Mouse (Mus musculus) central nervous system, embryonic 11.5 days (tissue): ENCODE results near the gene Gm5155. TPM values are rescaled to one million over a fixed set of nuclear protein-coding genes. Genes with fewer than 3 reads are reported as not detected.

Source experiments
- polyA plus RNA-seq: library from polyadenylated mRNA; depleted of rRNA; stranded (reverse); fragments of >200 nt; gene quantifications from 2 replicates; pipeline ENCODE4 v1.2.3, GENCODE M21; 2012; rRNA removed

Gm5155 gene
- polyA plus RNA-seq = 0.05 TPM in 1 of 2 replicates, not detected in the other

GRCm38 (mm10) chr7:17871467-17871866 lies at the start of gene Gm5155:
Gene Gm5155 (plus strand): TSS chr7:17871767.

Other genes starting within 250 kb of the Gm5155 start
- 0.09 TPM in 1 of 2 replicates, not detected in the other for gene Ceacam5, start 158.5 kb upstream of the Gm5155 start, polyA plus RNA-seq
- 0.46 TPM in 1 of 2 replicates, not detected in the other for gene Ceacam14, start 59.1 kb upstream of the Gm5155 start, polyA plus RNA-seq
- gene Ceacam11, start 100.4 kb downstream of the Gm5155 start, polyA plus RNA-seq = 0.56 TPM in 1 of 2 replicates, not detected in the other
- not detected in 2 replicates for gene Ceacam13, start 138.1 kb downstream of the Gm5155 start, polyA plus RNA-seq
- 0.47 TPM in 1 of 2 replicates, not detected in the other for gene Ceacam12, start 194.2 kb downstream of the Gm5155 start, polyA plus RNA-seq